28 mouse cellular contexts compared by ENCODE assay signal in genomic region chr1:126436937-126437667, GRCm38 (mm10).
A peak's percentile ranks its signal among the peaks of the same experiment; 100 is the strongest.
DNase-seq lines count a peak whose midpoint lies in the region; ATAC-seq lines count a peak whose summit lies in the region.
"Had no signal": no experiment of that assay in that cellular context is flagged by ENCODE, and none has a peak within 500 bp of the region (broad histone marks: within the 10 kb centered on the region; RNA-seq: fewer than 3 reads in every experiment).

No protein-coding gene starts in this region.

- no peaks in the 10 kb centered on the region for H3K27me3 ChIP-seq in forebrain, embryonic 13.5 days
- no peaks in the 10 kb centered on the region for H3K27me3 ChIP-seq in forebrain, embryonic 16.5 days (replicated peaks; ENCODE audit: control insufficient read depth, insufficient read depth, low read length)
- H3K27me3 ChIP-seq in hindbrain, embryonic 12.5 days: 0 out of 2 replicates have a peak, but pooled peaks cover 3% of the 10 kb centered on the region
- no peaks in the 10 kb centered on the region for H3K27me3 ChIP-seq in hindbrain, embryonic 16.5 days (replicated peaks; ENCODE audit: control insufficient read depth, insufficient read depth, low read length)
- no peaks in the 10 kb centered on the region for H3K27me3 ChIP-seq in neural tube, embryonic 11.5 days (ENCODE audit: control insufficient read depth, insufficient read depth, low read length)
- no peaks in the 10 kb centered on the region for H3K27me3 ChIP-seq in intestine, embryonic 16.5 days (replicated peaks; ENCODE audit: control insufficient read depth, insufficient read depth, low read length)
- H3K27me3 ChIP-seq: embryonic facial prominence, embryonic 15.5 days; heart, embryonic 12.5 days; liver, embryonic 15.5 days; lung, embryonic 15.5 days; stomach, embryonic 15.5 days had no signal

- no peak overlapping the region for H3K9ac ChIP-seq in forebrain, embryonic 13.5 days
- H3K9ac ChIP-seq in forebrain, embryonic 16.5 days (replicated peaks; ENCODE audit: low read depth, low read length): no peak overlapping the region
- no peak overlapping the region for H3K9ac ChIP-seq in hindbrain, embryonic 12.5 days
- H3K9ac ChIP-seq in hindbrain, embryonic 16.5 days (ENCODE audit: low read depth, low read length): no peak overlapping the region
- no peak overlapping the region for H3K9ac ChIP-seq in neural tube, embryonic 11.5 days (ENCODE audit: low read length)
- no peak overlapping the region for H3K9ac ChIP-seq in intestine, embryonic 16.5 days (ENCODE audit: low read depth, low read length)
- H3K9ac ChIP-seq: embryonic facial prominence, embryonic 15.5 days; heart, embryonic 12.5 days; liver, embryonic 15.5 days; lung, embryonic 15.5 days; stomach, embryonic 15.5 days had no signal

- H3K9me3 ChIP-seq in forebrain, embryonic 13.5 days (replicated peaks): no peaks in the 10 kb centered on the region
- no peaks in the 10 kb centered on the region for H3K9me3 ChIP-seq in forebrain, embryonic 16.5 days (ENCODE audit: control insufficient read depth, low read length)
- H3K9me3 ChIP-seq in hindbrain, embryonic 12.5 days (replicated peaks): no peaks in the 10 kb centered on the region
- H3K9me3 ChIP-seq in hindbrain, embryonic 16.5 days (ENCODE audit: control insufficient read depth, low read length): no peaks in the 10 kb centered on the region
- H3K9me3 ChIP-seq in neural tube, embryonic 11.5 days (ENCODE audit: control insufficient read depth, low read length): no peaks in the 10 kb centered on the region
- H3K9me3 ChIP-seq in intestine, embryonic 16.5 days (ENCODE audit: control insufficient read depth, low read length): no peaks in the 10 kb centered on the region
- H3K9me3 ChIP-seq: embryonic facial prominence, embryonic 10.5 days; embryonic facial prominence, embryonic 15.5 days; heart, embryonic 12.5 days; liver, embryonic 15.5 days; lung, embryonic 15.5 days; stomach, embryonic 15.5 days had no signal

- H3K27ac ChIP-seq in forebrain, embryonic 13.5 days: 0 out of 2 replicates have a peak overlapping the region, but pooled peaks have one; percentile 3
- H3K27ac ChIP-seq in forebrain, embryonic 16.5 days (ENCODE audit: low read length): no peak overlapping the region; the same call in 1 of the 2 replicates
- no peak overlapping the region for H3K27ac ChIP-seq in hindbrain, embryonic 12.5 days
- H3K27ac ChIP-seq in hindbrain, embryonic 16.5 days (ENCODE audit: low read depth, low read length): no peak overlapping the region
- no peak overlapping the region for H3K27ac ChIP-seq in neural tube, embryonic 11.5 days (ENCODE audit: low read depth, low read length)
- H3K27ac ChIP-seq in intestine, embryonic 16.5 days (ENCODE audit: low read length): no peak overlapping the region
- H3K27ac ChIP-seq: embryonic facial prominence, embryonic 10.5 days; embryonic facial prominence, embryonic 15.5 days; heart, adult 2 months; liver, embryonic 15.5 days; lung, embryonic 15.5 days; stomach, embryonic 15.5 days had no signal

- ATAC-seq in forebrain, embryonic 13.5 days: peak; percentile 28; the same call in 1 of the 2 replicates
- no peak for ATAC-seq in forebrain, embryonic 16.5 days
- ATAC-seq in hindbrain, embryonic 12.5 days (ENCODE audit: low FRiP score): peak; percentile 67; the same call in 1 of the 2 replicates
- no peak for ATAC-seq in hindbrain, embryonic 16.5 days
- ATAC-seq in neural tube, embryonic 11.5 days (ENCODE audit: insufficient read depth, low FRiP score, low TSS enrichment): peak; percentile 69
- ATAC-seq in intestine, embryonic 16.5 days: no peak
- ATAC-seq: intestine, postnatal 0 days had no signal

- peaks cover 5% of the 10 kb centered on the region for H3K4me1 ChIP-seq in forebrain, embryonic 13.5 days
- peaks cover 12% of the 10 kb centered on the region for H3K4me1 ChIP-seq in forebrain, embryonic 16.5 days (replicated peaks; ENCODE audit: control insufficient read depth, insufficient read depth, low read length)
- peaks cover 8% of the 10 kb centered on the region; the same call in 1 of the 2 replicates for H3K4me1 ChIP-seq in hindbrain, embryonic 12.5 days
- H3K4me1 ChIP-seq in hindbrain, embryonic 16.5 days (ENCODE audit: control insufficient read depth, insufficient read depth, low read depth, low read length): no peaks in the 10 kb centered on the region
- no peaks in the 10 kb centered on the region for H3K4me1 ChIP-seq in neural tube, embryonic 11.5 days (ENCODE audit: control insufficient read depth, insufficient read depth, low read length)
- H3K4me1 ChIP-seq in intestine, embryonic 16.5 days (ENCODE audit: control insufficient read depth, insufficient read depth, low read length): no peaks in the 10 kb centered on the region
- H3K4me1 ChIP-seq: embryonic facial prominence, embryonic 10.5 days; embryonic facial prominence, embryonic 15.5 days; heart, embryonic 12.5 days; liver, embryonic 15.5 days; stomach, embryonic 15.5 days had no signal

- H3K4me2 ChIP-seq in forebrain, embryonic 13.5 days: no peak overlapping the region
- H3K4me2 ChIP-seq in forebrain, embryonic 16.5 days (ENCODE audit: low read length): no peak overlapping the region
- no peak overlapping the region for H3K4me2 ChIP-seq in hindbrain, embryonic 12.5 days (replicated peaks)
- no peak overlapping the region for H3K4me2 ChIP-seq in hindbrain, embryonic 16.5 days (ENCODE audit: low read length)
- H3K4me2 ChIP-seq in neural tube, embryonic 11.5 days (ENCODE audit: low read depth): no peak overlapping the region
- H3K4me2 ChIP-seq in intestine, embryonic 16.5 days (ENCODE audit: low read depth, low read length): no peak overlapping the region
- H3K4me2 ChIP-seq: embryonic facial prominence, embryonic 15.5 days; heart, embryonic 12.5 days; liver, embryonic 15.5 days; lung, embryonic 15.5 days; midbrain, embryonic 11.5 days; stomach, embryonic 15.5 days had no signal

- H3K4me3 ChIP-seq in forebrain, embryonic 13.5 days: no peak overlapping the region
- no peak overlapping the region for H3K4me3 ChIP-seq in forebrain, embryonic 16.5 days (replicated peaks; ENCODE audit: low read length)
- no peak overlapping the region for H3K4me3 ChIP-seq in hindbrain, embryonic 12.5 days
- H3K4me3 ChIP-seq in hindbrain, embryonic 16.5 days (ENCODE audit: low read length): no peak overlapping the region
- no peak overlapping the region for H3K4me3 ChIP-seq in neural tube, embryonic 11.5 days (ENCODE audit: low read depth, low read length)
- H3K4me3 ChIP-seq in intestine, embryonic 16.5 days (ENCODE audit: low read length): no peak overlapping the region
- H3K4me3 ChIP-seq: embryonic facial prominence, embryonic 10.5 days; embryonic facial prominence, embryonic 15.5 days; heart, adult 2 months; heart, embryonic 12.5 days; liver, embryonic 15.5 days; lung, embryonic 15.5 days; stomach, embryonic 15.5 days had no signal

- no peak for DNase-seq in neural tube, embryonic 11.5 days (ENCODE audit: low spot score)
- DNase-seq in neural tube, embryonic 10.5 days (ENCODE audit: extremely low spot score, low spot score): no peak
- DNase-seq: adrenal gland, adult 8-10 months; cerebellum, adult 8-10 months; cerebellum, postnatal 25 days; gastrocnemius, postnatal 36 days; heart, adult 2 months; kidney, adult 9 months; kidney, postnatal 10 days; layer of hippocampus, postnatal 36 days; left cerebral cortex, postnatal 4 days; lung, postnatal 36 days; right cerebral cortex, postnatal 25 days; thymus, postnatal 14 days had no signal

- WGBS in forebrain, embryonic 13.5 days: 33% methylated on average over 9 of the region's 9 CpGs
- 39% methylated on average over 9 of the region's 9 CpGs for WGBS in forebrain, embryonic 16.5 days
- 54% methylated on average over 9 of the region's 9 CpGs for WGBS in hindbrain, embryonic 12.5 days
- 52% methylated on average over 9 of the region's 9 CpGs for WGBS in hindbrain, embryonic 16.5 days
- 47% methylated on average over 9 of the region's 9 CpGs for WGBS in neural tube, embryonic 11.5 days
- 72% methylated on average over 9 of the region's 9 CpGs for WGBS in intestine, embryonic 16.5 days

- no peaks in the 10 kb centered on the region for H3K36me3 ChIP-seq in forebrain, embryonic 13.5 days (ENCODE audit: poor library complexity, severe bottlenecking)
- H3K36me3 ChIP-seq in forebrain, embryonic 16.5 days (ENCODE audit: control insufficient read depth, insufficient read depth): no peaks in the 10 kb centered on the region
- H3K36me3 ChIP-seq in hindbrain, embryonic 12.5 days: no peaks in the 10 kb centered on the region
- H3K36me3 ChIP-seq in hindbrain, embryonic 16.5 days (ENCODE audit: control insufficient read depth, insufficient read depth, low read length): no peaks in the 10 kb centered on the region
- no peaks in the 10 kb centered on the region for H3K36me3 ChIP-seq in neural tube, embryonic 11.5 days (ENCODE audit: control insufficient read depth, insufficient read depth, low read length)
- no peaks in the 10 kb centered on the region for H3K36me3 ChIP-seq in intestine, embryonic 16.5 days (ENCODE audit: control insufficient read depth, insufficient read depth, low read length)
- H3K36me3 ChIP-seq: embryonic facial prominence, embryonic 10.5 days; embryonic facial prominence, embryonic 15.5 days; G1E; heart, embryonic 12.5 days; liver, embryonic 15.5 days; stomach, embryonic 15.5 days had no signal

Comparison
In these comparisons a context has a peak if more than half of its experiments do, and no peak if none do; other contexts are left out.
1. ATAC-seq: peak in forebrain, embryonic 13.5 days (single experiment), hindbrain, embryonic 12.5 days (single experiment) and neural tube, embryonic 11.5 days (single experiment); none in forebrain, embryonic 16.5 days (single experiment), hindbrain, embryonic 16.5 days (single experiment) and intestine, embryonic 16.5 days (single experiment).